Mouse (Mus musculus) adrenal gland, postnatal 10 days (tissue): ENCODE measurements at regions not wholly inside any gene's neighbourhood (a gene's known extent, or its start where the extent isn't known, plus 50 kb on each side); places are given as distances from the start of the nearest gene placed in this dataset.
A peak's percentile ranks its signal among the peaks of the same experiment; 100 is the strongest.

Experiments
- DNase-seq: peaks from one replicate; pipeline ENCODE4 v3.0.0; 2021; ENCODE audit warnings: mixed read lengths

- DNase-seq: no peak
These were observed 272.8 kb upstream of the Cited2 start for GRCm38 (mm10) chr10:17450240-17450639.

DNA sequence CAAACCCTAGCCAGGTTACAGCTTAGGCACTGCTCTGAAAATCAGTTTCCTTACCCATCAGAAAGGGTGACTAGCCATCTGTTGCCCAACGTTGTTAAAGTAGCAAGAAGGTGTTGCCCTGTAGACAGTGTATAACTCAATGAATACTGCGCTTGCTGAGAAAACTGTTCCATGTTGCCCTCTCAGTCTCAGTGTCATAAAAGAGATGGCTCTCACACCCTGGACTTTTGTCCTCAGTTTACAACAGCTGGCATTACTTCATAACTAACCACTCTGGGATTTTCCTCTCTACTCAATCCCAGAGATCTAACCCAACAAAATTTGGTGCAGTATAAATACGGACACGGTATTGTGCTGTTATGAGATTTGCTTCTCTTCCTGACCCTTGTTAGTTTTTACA, 252.1 kb upstream of the Cited2 start:
- no peak for DNase-seq

GRCm38 (mm10) chr10:17472536-17472935, 250.5 kb upstream of the Cited2 start:
- no peak for DNase-seq

- peak; percentile 32 for DNase-seq
These were observed 247.0 kb upstream of the Cited2 start for GRCm38 (mm10) chr10:17475976-17476375.

GRCm38 (mm10) chr10:17476720-17477119, 246.3 kb upstream of the Cited2 start:
- DNase-seq: peak; percentile 78

- no peak for DNase-seq
These were observed 244.0 kb upstream of the Cited2 start for GRCm38 (mm10) chr10:17478761-17479632.

- DNase-seq: peak; percentile 51
These were observed 240.3 kb upstream of the Cited2 start for GRCm38 (mm10) chr10:17482751-17483150.

GRCm38 (mm10) chr10:17485049-17485449, 238.0 kb upstream of the Cited2 start:
- DNase-seq: no peak

GRCm38 (mm10) chr10:17485515-17485914, 237.5 kb upstream of the Cited2 start:
- DNase-seq: no peak

GRCm38 (mm10) chr10:17486011-17486410, 237.0 kb upstream of the Cited2 start:
- DNase-seq: no peak

DNA sequence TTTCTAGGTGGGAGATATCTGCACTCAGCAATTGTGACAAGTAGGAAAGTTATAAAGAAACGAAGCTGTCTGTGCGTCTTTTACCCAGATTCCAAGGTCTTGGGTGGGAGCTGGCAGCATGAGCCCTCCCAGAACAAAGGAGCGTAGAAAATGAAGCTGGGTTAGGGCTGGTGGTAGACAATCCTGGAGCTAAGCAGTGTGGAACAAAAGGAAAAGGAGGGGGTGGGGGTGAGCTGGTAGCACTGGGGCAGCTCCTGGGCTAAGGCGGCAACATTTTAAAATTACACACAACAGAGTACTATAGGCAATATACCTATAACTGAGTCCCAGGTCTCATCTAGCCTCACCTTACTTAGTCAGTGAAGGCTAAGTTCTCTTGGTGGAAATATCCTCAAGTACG, 235.6 kb upstream of the Cited2 start:
- DNase-seq: no peak

DNA sequence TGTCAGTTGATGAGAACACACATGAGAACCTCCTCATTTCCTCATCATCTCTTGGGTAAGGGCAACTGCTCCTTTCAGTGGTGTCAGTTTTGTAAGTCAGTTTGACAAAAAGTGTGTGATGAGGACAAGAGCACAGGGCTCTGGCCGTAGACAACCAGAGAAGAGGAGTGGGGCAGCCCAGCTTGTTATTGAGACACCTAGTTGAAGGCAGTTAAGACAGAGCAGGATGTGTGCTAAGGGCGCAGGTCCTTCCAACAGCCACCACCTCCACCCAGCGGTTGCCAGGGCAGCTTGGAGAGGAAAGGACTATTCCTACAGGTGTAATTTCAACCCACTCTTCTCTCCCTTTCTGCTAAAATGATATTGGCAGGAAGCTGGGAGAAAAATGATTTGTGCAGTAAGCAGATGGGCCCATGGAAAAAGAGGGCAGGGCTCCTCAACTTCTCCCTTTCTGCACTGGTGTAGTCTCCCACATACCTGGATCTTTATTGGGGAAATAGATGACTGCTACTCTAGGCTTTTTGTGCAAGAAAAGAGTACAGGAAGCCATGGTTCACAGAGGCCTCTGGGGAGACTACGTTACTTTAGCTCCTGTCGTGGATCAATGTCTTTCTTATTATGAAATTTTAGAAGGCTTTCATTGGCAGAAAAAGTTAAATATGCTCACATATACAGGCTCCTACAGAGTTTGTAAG, 231.3 kb upstream of the Cited2 start:
- no peak for DNase-seq

DNA sequence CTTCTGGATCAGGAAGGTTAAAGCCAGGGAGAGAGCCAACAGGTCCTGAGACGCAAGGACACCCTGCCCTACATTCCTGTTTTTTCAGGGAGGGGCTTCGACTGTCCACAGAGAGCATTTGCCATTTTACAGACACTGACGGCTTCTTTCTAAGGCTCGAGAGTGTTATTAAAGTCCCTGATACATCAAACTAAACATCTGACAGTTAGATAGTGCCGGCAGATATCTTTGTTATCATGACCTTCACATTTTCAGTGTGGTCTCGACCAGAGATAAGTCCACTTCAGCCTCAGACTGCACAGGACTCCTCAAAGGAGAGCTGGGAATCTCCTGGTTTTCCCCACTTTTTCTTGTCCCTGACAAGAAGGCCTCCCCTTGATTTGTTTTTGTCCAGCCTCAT, 229.9 kb upstream of the Cited2 start:
- DNase-seq: peak; percentile 32

DNA sequence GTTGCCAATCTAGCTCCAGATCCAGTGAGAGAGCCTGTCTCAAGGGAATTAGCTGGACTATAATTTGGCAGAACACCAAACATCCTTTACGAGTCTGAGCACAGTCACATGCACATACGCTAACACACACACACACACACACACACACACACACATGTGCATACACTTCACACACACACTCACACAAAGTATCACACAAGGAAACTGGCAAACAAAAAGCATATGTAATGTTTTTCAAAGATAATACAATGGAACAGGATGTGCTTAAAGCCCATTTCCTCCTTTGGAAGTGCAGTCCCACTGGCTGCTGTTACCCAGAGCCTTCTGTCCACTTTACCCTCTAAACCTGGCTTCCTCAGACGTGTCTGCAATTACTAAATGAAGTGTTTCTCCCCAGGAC, 226.2 kb upstream of the Cited2 start:
- DNase-seq: no peak

GRCm38 (mm10) chr10:17510626-17511193, 212.3 kb upstream of the Cited2 start:
- DNase-seq: no peak

- no peak for DNase-seq
These were observed 211.2 kb upstream of the Cited2 start for GRCm38 (mm10) chr10:17511779-17512335.

DNA sequence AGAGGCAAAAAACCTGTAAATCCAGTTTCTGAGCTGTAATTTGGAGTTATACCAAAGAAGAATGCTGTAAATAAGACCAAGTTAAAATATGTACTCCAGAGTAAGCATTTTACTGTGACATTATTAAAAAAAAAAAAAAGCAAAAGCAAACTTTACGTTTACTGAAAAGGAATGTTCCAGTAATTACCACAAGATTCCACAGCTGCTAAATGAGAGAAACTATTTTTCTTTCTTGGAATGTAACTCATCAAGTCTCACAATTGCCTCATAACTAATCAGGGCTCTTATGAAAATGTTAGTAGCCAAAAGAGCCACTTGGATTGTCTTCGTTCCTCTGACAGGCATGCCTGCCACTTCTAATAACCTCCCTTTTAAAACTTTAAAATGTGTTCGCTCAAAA, 210.5 kb upstream of the Cited2 start:
- DNase-seq: no peak

DNA sequence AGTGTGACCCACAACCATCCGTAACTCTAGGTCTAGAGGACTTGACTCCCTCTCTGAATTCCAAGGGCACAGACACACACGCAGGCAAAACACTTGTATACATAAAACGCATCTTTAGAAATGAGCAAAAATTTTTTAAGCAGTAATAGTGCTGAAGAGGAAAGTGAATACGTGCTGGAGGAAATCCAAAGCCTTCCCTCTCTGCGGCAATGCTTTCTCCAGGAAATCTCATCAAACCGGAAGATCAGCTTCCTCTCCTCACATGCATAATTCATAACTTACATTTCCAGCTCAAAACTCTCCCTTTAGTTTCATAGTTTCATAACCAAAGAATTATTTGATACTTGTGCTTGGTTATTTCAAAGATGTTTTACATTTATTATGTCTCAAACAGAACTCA, 209.3 kb upstream of the Cited2 start:
- DNase-seq: no peak

DNA sequence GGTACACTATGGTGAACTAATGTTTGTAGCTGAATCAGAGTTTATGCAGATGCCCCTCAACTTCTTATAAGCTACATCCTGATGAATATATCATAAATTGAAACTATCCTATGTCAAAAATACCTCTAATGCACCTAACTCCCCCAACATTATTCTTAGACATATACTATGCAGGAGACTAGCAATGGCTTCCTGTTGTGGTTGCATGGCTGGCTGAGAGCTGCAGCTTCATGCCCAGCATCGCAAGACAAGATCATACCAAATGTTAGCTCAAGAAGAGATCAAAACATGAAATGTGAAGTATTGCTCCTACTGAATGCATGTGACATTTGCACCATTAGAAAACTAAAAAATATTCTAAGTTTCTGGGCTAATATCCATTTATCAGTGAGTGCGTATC, 206.9 kb upstream of the Cited2 start:
- no peak for DNase-seq

- no peak for DNase-seq
These were observed 204.4 kb upstream of the Cited2 start for GRCm38 (mm10) chr10:17518423-17519175.

- DNase-seq: peak; percentile 54
These were observed 200.9 kb upstream of the Cited2 start for GRCm38 (mm10) chr10:17522026-17522541.
